Mouse (Mus musculus): ENCODE results near the gene Vsig2.

DNA sequence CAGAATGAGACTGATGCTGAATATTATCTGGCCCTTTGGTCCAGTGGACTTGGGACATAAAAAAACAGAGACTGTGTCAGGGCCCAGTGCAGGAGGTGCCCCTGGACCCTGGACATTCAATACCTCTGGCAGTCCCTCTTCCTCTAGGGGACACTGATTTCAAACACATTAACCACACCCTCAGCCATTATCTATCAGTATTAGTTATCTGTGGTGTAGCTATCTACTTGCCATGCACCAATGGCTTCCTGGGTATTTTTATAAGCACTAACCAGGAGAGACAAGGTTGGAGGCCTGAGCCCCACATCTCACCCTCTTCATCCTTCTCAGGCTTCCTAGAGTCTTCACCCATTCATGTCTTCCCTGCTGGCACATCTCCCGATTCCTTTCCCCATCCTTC lies 11.4 kb downstream of the Vsig2 start:
- no peak for TF ChIP-seq CTCF (IDR thresholded peaks at IDR 0.05; ENCODE audit: borderline replicate concordance, insufficient read depth, low read depth, low read length)
- no peak for TF ChIP-seq POLR2A (IDR thresholded peaks at IDR 0.05; ENCODE audit: borderline replicate concordance, insufficient read depth, low read length)
